Mouse (Mus musculus) heart, adult 2 months (tissue): ENCODE data around the gene Olfr191.
"Not testable (repeated sequence)": the region's sequence is repeated elsewhere in the genome, so short reads cannot be mapped to it uniquely, and the experiment has no call there.

Experiments used
- CTCF ChIP-seq: fragments of 200-600 bp; IDR thresholded peaks from 2 replicates; pipeline ENCODE4 v1.8.1; 2022; ENCODE audit warnings: antibody characterized with exemption, mild to moderate bottlenecking, moderate library complexity
- EP300 ChIP-seq: fragments of 200-500 bp; IDR thresholded peaks from 2 replicates; pipeline ENCODE4 v1.6.1; 2011; ENCODE audit warnings: low read depth, low read length, control low read depth; ENCODE audit not compliant: insufficient read depth
- POLR2A ChIP-seq: fragments of 200-500 bp; IDR thresholded peaks from 2 replicates; pipeline ENCODE4 v1.6.1; 2011; ENCODE audit warnings: mild to moderate bottlenecking, low read depth, low read length, control low read depth; ENCODE audit not compliant: insufficient read depth

GRCm38 (mm10) chr16:59049286-59049685 lies 40.3 kb downstream of the Olfr191 start:
- TF ChIP-seq CTCF, POLR2A, EP300: not testable (repeated sequence)
